Comparison of ENCODE assay signal across 11 mouse cellular contexts in genomic region chr3:123335480-123335879, GRCm38 (mm10). TPM values are rescaled to one million over a fixed set of nuclear protein-coding genes. Genes with fewer than 3 reads are reported as not detected.
DNase-seq lines count a peak whose midpoint lies in the region; ATAC-seq and TF ChIP-seq lines count a peak whose summit lies in the region.
"Had no signal": no experiment of that assay in that cellular context is flagged by ENCODE, and none has a peak within 500 bp of the region (broad histone marks: within the 10 kb centered on the region; RNA-seq: fewer than 3 reads in every experiment).

No protein-coding gene starts in this region.

- 0 out of 2 replicates have a peak, but pooled peaks cover 4% of the 10 kb centered on the region for H3K4me1 ChIP-seq in hindbrain, embryonic 14.5 days (replicated peaks; ENCODE audit: control insufficient read depth, insufficient read depth, low read length)
- peaks cover 2% of the 10 kb centered on the region; the same call in 1 of the 2 replicates for H3K4me1 ChIP-seq in hindbrain, embryonic 12.5 days
- peaks cover 8% of the 10 kb centered on the region; the same call in 1 of the 2 replicates for H3K4me1 ChIP-seq in lung, postnatal 0 days (ENCODE audit: insufficient read depth, low read depth, low read length)
- H3K4me1 ChIP-seq: forebrain, embryonic 13.5 days; midbrain, embryonic 12.5 days had no signal

- DNase-seq in hindbrain, embryonic 14.5 days (ENCODE audit: low spot score): peak; percentile 54
- DNase-seq in adipocyte (ENCODE audit: low spot score): peak; percentile 77
- DNase-seq in heart, postnatal 10 days: peak; percentile 47 to 60
- DNase-seq in lung, postnatal 0 days (ENCODE audit: low spot score): peak; percentile 85
- no peak for DNase-seq in embryo, embryonic 9.5 days (ENCODE audit: extremely low spot score)
- DNase-seq in layer of hippocampus, adult 9-10 months (ENCODE audit: low spot score): no peak
- no peak for DNase-seq in thymus, adult 18-20 months
- DNase-seq: right cerebral cortex, adult 18-20 months had no signal

- intact Hi-C loops in heart, postnatal 10 days (cut with DNase I): no loop called here

- H3K4me2 ChIP-seq in hindbrain, embryonic 14.5 days (replicated peaks): no peak overlapping the region
- no peak overlapping the region for H3K4me2 ChIP-seq in hindbrain, embryonic 12.5 days (replicated peaks)
- H3K4me2 ChIP-seq in lung, postnatal 0 days (replicated peaks; ENCODE audit: low read depth, low read length): no peak overlapping the region
- H3K4me2 ChIP-seq: forebrain, embryonic 13.5 days; midbrain, embryonic 12.5 days had no signal

- H3K27me3 ChIP-seq in hindbrain, embryonic 14.5 days (ENCODE audit: control insufficient read depth, insufficient read depth, low read length): no peaks in the 10 kb centered on the region
- H3K27me3 ChIP-seq in hindbrain, embryonic 12.5 days: no peaks in the 10 kb centered on the region
- H3K27me3 ChIP-seq in lung, postnatal 0 days (replicated peaks; ENCODE audit: insufficient read depth, low read length): no peaks in the 10 kb centered on the region
- H3K27me3 ChIP-seq: forebrain, embryonic 13.5 days; midbrain, embryonic 12.5 days had no signal

- no peak overlapping the region for H3K9ac ChIP-seq in hindbrain, embryonic 14.5 days
- no peak overlapping the region for H3K9ac ChIP-seq in hindbrain, embryonic 12.5 days
- H3K9ac ChIP-seq in lung, postnatal 0 days (replicated peaks; ENCODE audit: low read depth): no peak overlapping the region
- H3K9ac ChIP-seq: forebrain, embryonic 13.5 days; midbrain, embryonic 12.5 days had no signal

- H3K9me3 ChIP-seq in hindbrain, embryonic 14.5 days (ENCODE audit: control insufficient read depth, low read length): no peaks in the 10 kb centered on the region
- H3K9me3 ChIP-seq in hindbrain, embryonic 12.5 days (replicated peaks): no peaks in the 10 kb centered on the region
- H3K9me3 ChIP-seq in lung, postnatal 0 days (ENCODE audit: low read length): no peaks in the 10 kb centered on the region
- H3K9me3 ChIP-seq: forebrain, embryonic 13.5 days; midbrain, embryonic 12.5 days had no signal

- no peak for ATAC-seq in hindbrain, embryonic 14.5 days (ENCODE audit: low FRiP score)
- no peak for ATAC-seq in hindbrain, embryonic 12.5 days (ENCODE audit: low FRiP score)
- ATAC-seq in lung, postnatal 0 days: peak; percentile 67
- ATAC-seq: forebrain, embryonic 13.5 days had no signal

- no peak for TF ChIP-seq CTCF in lung, postnatal 0 days (IDR thresholded peaks at IDR 0.05)

- H3K36me3 ChIP-seq in hindbrain, embryonic 14.5 days (replicated peaks; ENCODE audit: control insufficient read depth, insufficient read depth): no peaks in the 10 kb centered on the region
- no peaks in the 10 kb centered on the region for H3K36me3 ChIP-seq in hindbrain, embryonic 12.5 days
- H3K36me3 ChIP-seq in lung, postnatal 0 days (ENCODE audit: insufficient read depth, low read length): no peaks in the 10 kb centered on the region
- H3K36me3 ChIP-seq: midbrain, embryonic 12.5 days had no signal

- no peak overlapping the region for H3K4me3 ChIP-seq in hindbrain, embryonic 14.5 days (replicated peaks; ENCODE audit: low read length)
- H3K4me3 ChIP-seq in hindbrain, embryonic 12.5 days: no peak overlapping the region
- no peak overlapping the region for H3K4me3 ChIP-seq in lung, postnatal 0 days (ENCODE audit: low read depth, low read length)
- H3K4me3 ChIP-seq: forebrain, embryonic 13.5 days; midbrain, embryonic 12.5 days had no signal

- H3K27ac ChIP-seq in hindbrain, embryonic 14.5 days: no peak overlapping the region
- no peak overlapping the region for H3K27ac ChIP-seq in hindbrain, embryonic 12.5 days
- no peak overlapping the region for H3K27ac ChIP-seq in lung, postnatal 0 days (ENCODE audit: low read length)
- H3K27ac ChIP-seq: forebrain, embryonic 13.5 days; midbrain, embryonic 12.5 days had no signal

- 51% methylated on average over 3 of the region's 3 CpGs for WGBS in hindbrain, embryonic 14.5 days
- 73% methylated on average over 3 of the region's 3 CpGs for WGBS in hindbrain, embryonic 12.5 days
- WGBS in lung, postnatal 0 days: 18% methylated on average over 3 of the region's 3 CpGs

- TF ChIP-seq EP300 in lung, postnatal 0 days (IDR thresholded peaks at IDR 0.05): peak; percentile 45

RNA-seq across cellular contexts. Expression of gene Mettl14, which starts 50.4 kb away (rescaled TPM):
- polyA plus RNA-seq in hindbrain, embryonic 14.5 days (2014; fragmentation: Nextera tagmentation; extraction: Ambion mirVana): 16.3 and 17.9 TPM in 2 replicates
- polyA plus RNA-seq in hindbrain, embryonic 12.5 days (2016; fragmentation: Nextera tagmentation; extraction: Ambion mirVana): 32.7 and 33.3 TPM in 2 replicates
- 10 to 100 TPM; 10.8 to 16.7 TPM for total RNA-seq in heart, postnatal 10 days (2021)
- polyA plus RNA-seq in lung, postnatal 0 days (2015; fragmentation: Nextera tagmentation; extraction: Ambion mirVana): 11.5 and 12.4 TPM in 2 replicates

Comparison
In these comparisons a context has a peak if more than half of its experiments do, and no peak if none do; other contexts are left out.
1. DNase-seq: peak in hindbrain, embryonic 14.5 days (single experiment), adipocyte (single experiment), heart, postnatal 10 days (2 of 2) and lung, postnatal 0 days (single experiment); none in embryo, embryonic 9.5 days (single experiment), layer of hippocampus, adult 9-10 months (single experiment) and thymus, adult 18-20 months (0 of 2).